Mouse (Mus musculus): Measurements from ENCODE around the gene Rgs6.

GRCm38 (mm10) chr12:82922856-82923506 is 334.9 kb downstream of the Rgs6 start:
- TF ChIP-seq CTCF (IDR thresholded peaks at IDR 0.05; ENCODE audit: borderline replicate concordance, insufficient read depth, low read depth, low read length) (no peak), POLR2A (IDR thresholded peaks at IDR 0.05; ENCODE audit: borderline replicate concordance, insufficient read depth, low read length) (no peak)

Measured in cerebellum, adult 2 months (tissue).